Mouse (Mus musculus) gastrocnemius, postnatal 25 days (tissue): ENCODE data around the gene Lbx1. TPM values are rescaled to one million over a fixed set of nuclear protein-coding genes. Genes with fewer than 3 reads are reported as not detected.

ENCODE experiments used
- DNase-seq: peaks from one replicate; pipeline ENCODE4 v3.0.0; 2022
- long read RNA-seq, 2 experiments: library from polyadenylated mRNA; stranded (forward); transcript quantifications; one replicate each; pipeline ENCODE4 v2.0.0; 2021
- total RNA-seq, 2 experiments: library from RNA; stranded (reverse); gene quantifications; 1 replicate in 1 of 2; 2 replicates in 1 of 2; pipeline ENCODE4 v1.2.3; 2021

Gene Lbx1
- total RNA-seq, result 10 to 100 TPM; 34.0 to 41.1 TPM
- long read RNA-seq, experiment 1, transcript Lbx1-201 (2 exons, 2,484 nt), result major isoform, 12 of 39 reads
- long read RNA-seq, experiment 1, partial matches to known transcripts, result 0 of 39 reads
- long read RNA-seq, experiment 1, other reads (novel, unspliced or antisense), result 27 of 39 reads
- long read RNA-seq, experiment 2, transcript Lbx1-201 (2 exons, 2,484 nt), result major isoform, 20 of 56 reads
- long read RNA-seq, experiment 2, partial matches to known transcripts, result 6 of 56 reads
- long read RNA-seq, experiment 2, other reads (novel, unspliced or antisense), result 30 of 56 reads

GRCm38 (mm10) chr19:45235766-45236362 is at the start of gene Lbx1:
Gene Lbx1, minus strand, starts transcription at chr19:45235812.
- no peak for DNase-seq

DNA sequence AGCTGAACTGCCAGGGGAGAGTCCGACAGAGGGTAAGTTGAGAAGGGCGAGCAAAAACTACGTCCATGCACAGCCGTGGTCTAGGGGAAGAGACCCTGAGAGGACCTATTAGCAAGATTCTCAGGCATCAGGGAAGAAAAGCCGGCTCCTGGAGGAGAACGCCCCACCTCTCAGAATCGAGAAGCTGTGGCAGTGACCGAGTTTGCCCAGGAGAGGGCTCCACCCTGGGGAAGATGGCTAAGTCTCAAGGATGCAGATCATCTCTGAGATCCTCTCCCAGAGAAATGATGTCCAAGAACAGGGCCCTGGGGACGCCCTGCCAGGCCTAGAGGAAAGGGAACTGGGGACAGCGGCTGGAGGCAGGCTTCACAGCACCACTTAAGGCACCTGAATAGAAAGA is 47.7 kb upstream of the Lbx1 start:
- peak; percentile 51 for DNase-seq

DNA sequence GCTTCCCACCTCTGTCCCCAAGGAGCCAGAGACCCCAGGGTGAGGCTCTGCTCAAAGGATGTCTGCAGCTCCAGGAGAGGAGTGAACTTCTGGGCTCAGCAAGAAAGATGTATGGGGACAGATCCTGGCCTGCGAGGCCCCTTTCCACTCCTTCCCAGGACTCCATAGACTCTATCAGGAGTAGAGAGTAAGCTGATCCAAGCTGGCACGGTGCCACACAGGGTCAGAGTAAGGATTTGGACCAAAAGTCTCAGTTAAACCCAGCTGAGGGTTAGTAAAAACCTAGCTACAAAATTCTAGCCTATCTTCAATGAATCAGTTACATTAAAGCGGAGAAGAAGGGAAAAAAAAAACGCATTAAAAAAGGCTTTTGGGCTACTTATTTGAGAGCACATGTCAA is 40.6 kb upstream of the Lbx1 start:
- no peak for DNase-seq

DNA sequence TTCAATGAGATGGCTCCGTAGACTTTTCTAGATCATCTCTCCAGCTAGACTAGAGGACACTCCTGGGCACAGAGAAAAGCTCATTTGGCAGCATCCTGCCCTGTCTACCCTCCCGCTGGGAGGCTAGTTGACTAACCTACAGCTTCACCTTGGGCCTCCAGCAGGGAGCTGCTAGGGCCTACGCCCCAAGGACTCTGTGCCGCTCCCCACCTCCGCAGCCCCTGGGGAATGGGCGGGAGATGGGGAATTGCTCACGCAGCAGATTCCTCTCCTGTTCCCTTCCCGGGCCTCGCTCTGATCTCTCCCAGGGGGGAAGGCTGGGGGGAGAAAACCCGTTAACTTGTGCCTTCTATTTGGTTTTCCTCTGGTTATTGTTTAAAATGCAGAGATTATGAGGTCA is 36.4 kb upstream of the Lbx1 start:
- no peak for DNase-seq

DNA sequence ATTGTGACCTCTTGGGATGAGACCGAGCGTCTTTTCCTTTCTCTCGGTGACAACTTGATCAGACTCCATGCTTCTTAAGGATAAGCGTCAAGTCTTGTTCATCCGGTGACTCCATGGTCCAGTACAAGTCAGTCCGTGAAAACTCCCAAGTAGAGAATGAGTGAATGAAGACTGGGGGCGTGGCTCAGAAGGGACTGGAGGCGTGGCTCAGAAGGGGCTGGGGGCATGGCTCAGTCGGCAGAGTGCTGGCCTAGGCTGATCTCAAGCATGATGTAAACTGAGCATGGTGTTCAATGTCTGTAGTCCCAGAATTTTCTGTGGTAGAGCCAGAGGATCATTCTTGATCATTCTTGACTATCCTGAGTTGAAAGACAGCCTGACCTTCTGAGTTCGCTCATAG is 27.4 kb upstream of the Lbx1 start:
- DNase-seq, result no peak

DNA sequence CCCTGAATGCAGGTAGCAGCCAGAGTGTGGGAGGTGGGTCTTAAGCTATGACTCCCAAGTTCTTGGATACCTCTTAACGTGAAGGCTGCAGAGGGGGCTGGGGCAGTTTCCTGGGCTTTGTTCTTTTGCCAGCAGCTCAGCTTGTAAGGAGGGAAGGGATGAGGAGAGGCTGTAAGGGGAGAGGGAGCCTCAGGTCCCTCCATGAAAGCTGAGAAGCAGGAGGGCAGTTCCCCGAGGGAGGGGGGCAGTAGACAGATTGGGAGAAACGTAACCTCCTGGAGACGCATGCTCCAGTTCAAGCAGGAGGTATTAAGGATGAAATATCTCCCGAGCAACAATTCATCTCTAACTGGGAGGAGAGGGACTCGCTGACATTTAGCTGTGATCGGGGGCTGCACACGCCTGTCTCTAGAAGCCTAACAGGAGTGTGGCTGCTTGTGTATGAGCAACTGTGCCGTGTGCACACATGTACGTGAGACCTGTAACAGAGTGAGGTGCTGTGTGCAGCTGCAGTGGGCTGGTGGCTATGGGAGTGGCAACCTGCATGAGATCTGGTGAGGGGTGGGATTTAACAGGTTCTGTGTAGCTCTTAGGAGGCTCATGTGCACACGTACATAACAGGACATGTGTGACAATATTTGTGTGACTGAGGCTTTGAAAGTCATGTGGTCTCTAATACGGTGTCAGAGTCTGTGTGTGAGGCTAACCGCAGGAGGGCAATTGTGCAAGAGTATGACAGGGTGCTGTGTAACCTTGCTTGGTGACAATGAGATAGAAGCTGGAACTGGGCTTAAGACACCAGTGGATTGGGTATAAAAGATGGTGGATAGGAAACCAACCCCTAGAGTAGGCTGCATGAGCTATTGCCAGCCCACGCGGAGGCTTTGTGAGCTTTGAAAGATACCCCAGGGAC is 22.1 kb upstream of the Lbx1 start:
- DNase-seq, result no peak

GRCm38 (mm10) chr19:45254806-45255205 is 19.2 kb upstream of the Lbx1 start:
- no peak for DNase-seq

DNA sequence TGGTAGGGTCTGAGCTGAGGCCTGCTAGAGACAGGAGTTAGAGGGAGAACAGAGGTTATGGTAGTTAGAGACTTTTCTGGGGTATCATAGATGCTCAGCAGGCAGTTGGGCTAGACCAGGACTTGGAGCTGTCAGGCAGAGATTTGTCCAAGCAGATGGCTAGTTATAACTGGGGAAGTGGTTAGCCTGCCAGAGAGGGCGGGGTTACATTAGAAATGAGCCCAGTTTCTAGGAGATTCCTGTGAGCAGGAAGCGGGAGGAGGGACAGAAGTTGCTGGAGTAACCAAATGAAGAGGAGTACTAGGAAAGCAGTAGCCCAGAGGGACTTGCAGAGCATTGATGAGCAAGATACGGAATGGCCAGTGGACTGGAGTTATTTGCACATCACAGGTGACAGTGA is 16.8 kb upstream of the Lbx1 start:
- no peak for DNase-seq

DNA sequence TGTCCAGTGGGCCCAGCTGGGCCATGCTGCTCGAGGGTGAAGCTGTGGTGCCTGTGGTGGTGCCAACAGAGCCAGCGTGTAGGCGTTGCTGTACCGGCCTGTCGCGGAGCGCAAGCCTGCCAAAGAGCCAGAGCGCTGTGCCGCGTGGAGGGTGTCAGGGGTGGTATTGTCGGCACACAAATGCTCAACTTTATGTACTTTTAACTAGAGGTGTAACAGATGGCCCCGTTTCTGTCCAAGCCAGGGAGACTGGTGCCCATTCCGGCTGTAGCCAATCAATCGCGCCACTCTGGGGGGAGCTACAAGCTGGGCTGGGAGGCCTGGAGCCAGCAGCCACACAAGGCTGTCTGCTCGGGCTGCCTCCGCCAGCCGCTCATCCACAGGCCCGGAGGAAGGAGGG is 13.1 kb upstream of the Lbx1 start:
- no peak for DNase-seq

GRCm38 (mm10) chr19:45243918-45244700 is 8.5 kb upstream of the Lbx1 start:
- DNase-seq, result no peak

GRCm38 (mm10) chr19:45243264-45243602 is 7.6 kb upstream of the Lbx1 start:
- DNase-seq, result no peak

- no peak for DNase-seq
Observed at GRCm38 (mm10) chr19:45242348-45243263, 7.0 kb upstream of the Lbx1 start.

DNA sequence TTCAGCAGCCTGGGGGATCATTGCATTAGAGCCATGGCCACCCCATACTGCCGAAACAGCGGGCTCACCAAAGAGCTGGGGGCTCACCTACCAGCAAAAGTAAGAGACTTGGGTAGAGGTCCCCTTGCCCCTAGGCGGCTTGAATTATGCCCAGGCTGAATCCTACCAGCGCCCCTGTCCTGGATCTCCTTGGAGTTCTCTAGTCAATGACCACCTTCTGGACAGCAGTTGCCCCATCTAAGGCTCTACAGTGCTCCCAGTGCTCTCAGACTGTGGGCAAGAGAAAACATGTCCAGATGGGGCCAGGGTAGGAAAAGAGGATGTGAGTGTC is 6.4 kb upstream of the Lbx1 start:
- DNase-seq, result no peak

- DNase-seq, result peak; percentile 75
Observed at GRCm38 (mm10) chr19:45240026-45240425, 4.4 kb upstream of the Lbx1 start.

GRCm38 (mm10) chr19:45239191-45239590 is 3.6 kb upstream of the Lbx1 start:
- DNase-seq, result no peak

GRCm38 (mm10) chr19:45237665-45238209 is 2.1 kb upstream of the Lbx1 start:
- DNase-seq, result no peak

- no peak for DNase-seq
Observed at GRCm38 (mm10) chr19:45237099-45237498, 1.5 kb upstream of the Lbx1 start.

- peak; percentile 85 for DNase-seq
Observed at GRCm38 (mm10) chr19:45236363-45236942, 841 bp upstream of the Lbx1 start.

- peak; percentile 77 for DNase-seq
Observed at GRCm38 (mm10) chr19:45235331-45235741, 276 bp downstream of the Lbx1 start.

DNA sequence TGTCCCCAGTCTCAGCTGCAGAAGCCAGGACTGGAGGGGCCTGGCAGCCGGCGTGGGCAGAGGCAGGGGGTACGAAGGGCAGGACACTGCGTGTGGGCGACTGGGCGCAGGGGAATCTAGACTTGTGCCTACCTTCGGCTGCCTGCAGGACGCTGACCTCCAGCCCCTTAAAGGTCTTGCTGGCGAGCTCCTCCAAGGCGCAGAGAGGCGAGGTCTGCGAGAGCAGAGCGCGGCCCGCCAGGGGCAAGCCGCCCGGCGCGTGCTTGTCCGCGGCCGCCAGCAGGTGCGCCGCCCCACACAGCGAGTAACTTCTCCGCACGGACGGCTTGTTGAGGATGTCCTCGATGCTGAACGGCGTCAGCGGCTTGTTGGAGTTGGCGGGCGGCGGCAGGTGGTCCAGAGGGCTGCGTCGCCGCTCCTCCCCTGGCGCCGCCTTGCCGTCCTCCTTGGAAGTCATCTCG is 811 bp downstream of the Lbx1 start:
- DNase-seq, result no peak
